Mouse (Mus musculus) cortical plate, adult 2 months (tissue): Measurements from ENCODE around the gene Pomgnt1.

ENCODE experiments used
- CTCF ChIP-seq: fragments of 200-500 bp; IDR thresholded peaks from 2 replicates; pipeline ENCODE4 v1.5.1; 2011; ENCODE audit warnings: mild to moderate bottlenecking, control low read depth, low read length; ENCODE audit not compliant: insufficient read depth; ENCODE audit errors: extremely low read depth
- POLR2A ChIP-seq: fragments of 200-500 bp; IDR thresholded peaks from 2 replicates; pipeline ENCODE4 v1.6.1; 2011; ENCODE audit warnings: mild to moderate bottlenecking, low read length, control low read depth; ENCODE audit not compliant: insufficient read depth; ENCODE audit errors: extremely low read depth

- TF ChIP-seq CTCF = no peak
- TF ChIP-seq POLR2A = no peak
Observed at GRCm38 (mm10) chr4:116142269-116142668, 18.6 kb downstream of the Pomgnt1 start.
